Mouse (Mus musculus) G1E (cell line): Measurements from ENCODE around the gene Nedd4.

Experiments
- CTCF ChIP-seq: IDR thresholded peaks from 2 replicates; pipeline ENCODE4 v1.5.1; 2012; ENCODE audit warnings: low read depth, low read length, inconsistent platforms, mixed read lengths
- GATA1 ChIP-seq: IDR thresholded peaks from 2 replicates; pipeline ENCODE4 v1.6.1; 2012; ENCODE audit warnings: borderline replicate concordance, low read length, inconsistent platforms, mixed read lengths
- TAL1 ChIP-seq: conservative IDR thresholded peaks from 2 replicates; pipeline ENCODE4 v1.6.1; 2012; ENCODE audit warnings: low read depth, low read length, inconsistent platforms, mixed read lengths

DNA sequence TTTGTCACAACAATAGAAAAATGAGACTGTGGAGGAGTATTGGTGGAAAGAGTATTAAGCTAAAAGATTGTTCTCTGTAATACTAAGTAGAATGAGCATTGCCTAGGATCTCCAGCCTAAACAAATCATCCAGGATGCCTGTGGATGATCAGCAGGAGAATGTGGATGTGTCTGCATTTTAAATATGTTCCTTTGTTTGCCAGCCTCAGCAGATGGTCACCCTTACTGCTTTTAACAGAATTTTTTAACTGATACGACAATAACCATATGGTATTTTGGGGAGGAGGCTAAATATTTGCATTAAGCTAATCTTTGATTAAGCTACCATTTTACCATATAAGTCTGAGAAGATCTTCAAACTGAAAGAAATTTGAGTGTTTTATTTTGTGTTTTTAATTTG, 34.5 kb upstream of the Nedd4 start:
- TF ChIP-seq CTCF (no peak), TAL1 (no peak), GATA1 (no peak)
